Mouse (Mus musculus) forebrain, postnatal 0 days (tissue): Measurements from ENCODE around the gene Jmjd6. TPM values are rescaled to one million over a fixed set of nuclear protein-coding genes. Genes with fewer than 3 reads are reported as not detected.
A peak's percentile ranks its signal among the peaks of the same experiment; 100 is the strongest.

Experiments used
- ATAC-seq: fragments of 200-750 bp; cut with Nextera tagmentation; 2 replicates; pipeline ENCODE4 v1.8.0; 2017; ENCODE audit warnings: mild to moderate bottlenecking, moderate library complexity
- DNase-seq: peaks from one replicate; pipeline ENCODE4 v3.0.0-alpha.2; 2015
- H3K27ac ChIP-seq: fragments of 300-500 bp; sonication (generic); 2 replicates; pipeline ENCODE4 v1.5.1; 2014; ENCODE audit warnings: low read depth, mild to moderate bottlenecking, antibody characterized with exemption, low read length, moderate library complexity, mixed read lengths
- H3K27me3 ChIP-seq: fragments of 300-500 bp; sonication (generic); 2 replicates; pipeline ENCODE4 v1.6.1; 2014; ENCODE audit warnings: mild to moderate bottlenecking, low read length, mixed read lengths; ENCODE audit not compliant: insufficient read depth
- H3K36me3 ChIP-seq: fragments of 300-500 bp; sonication (generic); 2 replicates; pipeline ENCODE4 v1.6.1; 2014; ENCODE audit warnings: mild to moderate bottlenecking, moderate library complexity; ENCODE audit not compliant: insufficient read depth
- H3K4me1 ChIP-seq: fragments of 300-500 bp; sonication (generic); 2 replicates; pipeline ENCODE4 v1.6.1; 2014; ENCODE audit warnings: antibody characterized with exemption; ENCODE audit not compliant: insufficient read depth
- H3K4me2 ChIP-seq: fragments of 300-500 bp; sonication (generic); 2 replicates; pipeline ENCODE4 v1.6.1; 2014; ENCODE audit warnings: low read depth, mild to moderate bottlenecking, moderate library complexity
- H3K4me3 ChIP-seq: fragments of 300-500 bp; sonication (generic); 2 replicates; pipeline ENCODE4 v1.5.1; 2014; ENCODE audit warnings: low read depth, low read length, mixed read lengths
- H3K9ac ChIP-seq: fragments of 300-500 bp; sonication (generic); 2 replicates; pipeline ENCODE4 v1.6.1; 2014; ENCODE audit warnings: mild to moderate bottlenecking
- H3K9me3 ChIP-seq: fragments of 300-500 bp; sonication (generic); 2 replicates; pipeline ENCODE4 v1.6.1; 2016; ENCODE audit warnings: low read length
- CTCF ChIP-seq: sonication (generic); IDR thresholded peaks from 2 replicates; pipeline ENCODE4 v1.5.1; 2016; ENCODE audit warnings: antibody characterized with exemption, control low read depth, low read depth
- WGBS: fragments of 180-500 bp; shearing (Covaris S2); extraction: QIAGEN DNeasy Blood & Tissue Kit; methylation state at CpG from one replicate; pipeline ENCODE4 v1.1.7; 2014; 5-methylcytosine and 5-hydroxymethylcytosine counted together
- polyA plus RNA-seq: library from polyadenylated mRNA; unstranded; fragments of >200 nt; fragmentation: Nextera tagmentation; extraction: Ambion mirVana; gene quantifications from 2 replicates; pipeline ENCODE4 v1.2.1, GENCODE M21; 2015
- total RNA-seq: library from RNA; depleted of rRNA; stranded (reverse); fragments of >200 nt; gene quantifications from 2 replicates; pipeline ENCODE4 v1.2.3, GENCODE M21; 2014

Gene Jmjd6
- total and polyA plus RNA-seq, 2 experiments from 2014 or later: 41.4 to 48.1 TPM

DNA sequence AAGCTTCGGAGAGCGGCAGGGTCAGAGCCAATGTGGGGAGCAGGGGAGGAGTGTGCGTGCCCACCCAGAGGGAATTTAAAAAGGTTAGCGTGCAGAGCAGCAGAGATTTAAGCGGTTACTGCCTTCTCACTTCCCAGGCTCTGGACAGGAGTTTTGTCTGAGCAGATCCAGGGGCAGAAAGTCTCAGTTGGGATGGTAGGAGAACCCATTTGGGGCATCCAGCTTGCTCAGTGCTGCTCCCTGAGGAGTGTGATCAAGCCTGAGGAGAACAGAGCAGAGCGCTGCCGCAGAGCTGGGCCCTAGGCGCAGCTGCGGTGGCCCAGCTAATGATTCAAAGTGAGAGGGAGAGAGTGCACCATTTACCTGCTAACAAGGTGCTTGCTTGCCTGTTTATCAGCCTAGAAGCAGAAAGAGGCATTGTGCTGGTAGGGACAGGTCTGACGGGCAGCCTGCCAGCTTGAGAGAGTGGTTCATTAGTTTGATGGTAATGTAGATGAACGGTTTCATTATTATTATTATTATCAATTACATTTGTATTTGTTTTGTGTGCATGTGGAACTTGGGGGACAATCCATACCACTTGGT is 34.3 kb downstream of the Jmjd6 start:
- H3K9me3 ChIP-seq: no peaks in the 10 kb centered on the region
- no peak overlapping the region for H3K27ac ChIP-seq
- ATAC-seq: no peak
- no peak for DNase-seq
- TF ChIP-seq CTCF: no peak
- no peak overlapping the region for H3K9ac ChIP-seq
- no peak overlapping the region for H3K4me2 ChIP-seq
- 73% methylated on average over 11 of the region's 11 CpGs for WGBS
- no peaks in the 10 kb centered on the region for H3K36me3 ChIP-seq
- no peaks in the 10 kb centered on the region for H3K27me3 ChIP-seq
- no peak overlapping the region for H3K4me3 ChIP-seq
- 0 out of 2 replicates have a peak, but pooled peaks cover 7% of the 10 kb centered on the region for H3K4me1 ChIP-seq

DNA sequence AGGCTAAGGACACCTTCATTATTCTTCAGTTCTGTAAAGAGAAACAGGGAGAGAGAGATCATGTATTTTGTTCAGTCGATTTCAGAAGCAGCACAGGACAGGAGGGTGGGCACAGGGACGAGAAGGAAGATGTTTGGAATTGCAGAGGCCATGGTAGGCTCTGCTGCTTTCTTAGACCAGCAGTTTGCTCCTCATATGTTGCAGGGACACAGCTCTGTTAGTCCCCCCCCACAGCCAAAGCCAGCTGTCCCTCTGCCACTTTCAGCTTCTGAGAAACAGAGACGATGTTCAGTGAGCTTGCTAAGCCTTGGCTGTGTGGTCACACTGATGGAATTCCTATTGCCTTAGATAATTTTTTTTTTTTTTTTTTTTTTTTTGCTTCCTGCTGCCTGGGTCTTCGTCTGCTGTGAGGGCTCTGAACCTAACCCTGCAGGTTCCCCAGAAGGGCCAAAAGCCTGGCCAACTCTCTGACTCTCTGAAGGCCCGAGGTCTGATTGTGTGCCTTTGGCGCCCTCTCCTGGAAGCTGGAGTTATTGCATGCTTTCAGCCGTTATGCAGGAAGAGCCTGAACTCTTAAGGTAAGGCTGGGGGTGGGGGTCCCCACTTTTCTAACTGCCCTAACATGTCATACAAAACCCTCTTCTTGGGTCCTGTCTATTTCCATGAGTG is 35.2 kb downstream of the Jmjd6 start:
- no peaks in the 10 kb centered on the region for H3K9me3 ChIP-seq
- no peaks in the 10 kb centered on the region for H3K36me3 ChIP-seq
- ATAC-seq (no peak), DNase-seq (peak; percentile 90)
- H3K27ac ChIP-seq: peak overlapping the region; percentile 24; the same call in 1 of the 2 replicates
- 20% methylated on average over 7 of the region's 7 CpGs for WGBS
- no peak overlapping the region for H3K4me2 ChIP-seq
- H3K4me1 ChIP-seq: 0 out of 2 replicates have a peak, but pooled peaks cover 7% of the 10 kb centered on the region
- TF ChIP-seq CTCF: peak; percentile 92
- 0 out of 2 replicates have a peak overlapping the region, but pooled peaks have one; percentile 14 for H3K9ac ChIP-seq
- no peak overlapping the region for H3K4me3 ChIP-seq
- H3K27me3 ChIP-seq: no peaks in the 10 kb centered on the region

DNA sequence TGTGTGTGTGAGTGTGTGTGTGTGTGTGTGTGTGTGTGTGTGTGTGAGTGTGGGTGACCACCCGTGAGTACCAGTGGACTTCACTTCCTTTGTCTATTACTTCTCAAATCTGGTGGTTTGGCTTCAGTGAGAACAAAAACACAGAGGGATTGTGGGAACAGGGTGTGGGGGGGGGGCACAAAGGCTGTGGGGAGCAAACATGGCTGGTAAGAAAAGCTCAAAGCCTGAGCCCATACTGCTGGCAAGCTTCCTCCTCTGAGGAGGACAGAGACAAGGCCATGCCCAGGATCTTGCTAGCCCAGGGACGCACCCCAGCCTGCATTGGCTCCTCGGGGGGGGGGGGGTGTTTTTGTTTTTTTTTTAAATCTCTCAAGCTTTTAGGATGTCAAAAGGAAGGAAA is 35.7 kb downstream of the Jmjd6 start:
- no peak overlapping the region for H3K4me2 ChIP-seq
- WGBS: 66% methylated on average over 3 of the region's 3 CpGs
- H3K4me1 ChIP-seq: 0 out of 2 replicates have a peak, but pooled peaks cover 7% of the 10 kb centered on the region
- H3K27me3 ChIP-seq: no peaks in the 10 kb centered on the region
- H3K9me3 ChIP-seq: no peaks in the 10 kb centered on the region
- ATAC-seq (no peak), DNase-seq (no peak)
- H3K27ac ChIP-seq: peak overlapping the region; percentile 24; the same call in 1 of the 2 replicates
- no peak for TF ChIP-seq CTCF
- H3K9ac ChIP-seq: 0 out of 2 replicates have a peak overlapping the region, but pooled peaks have one; percentile 14
- H3K36me3 ChIP-seq: no peaks in the 10 kb centered on the region
- H3K4me3 ChIP-seq: no peak overlapping the region

DNA sequence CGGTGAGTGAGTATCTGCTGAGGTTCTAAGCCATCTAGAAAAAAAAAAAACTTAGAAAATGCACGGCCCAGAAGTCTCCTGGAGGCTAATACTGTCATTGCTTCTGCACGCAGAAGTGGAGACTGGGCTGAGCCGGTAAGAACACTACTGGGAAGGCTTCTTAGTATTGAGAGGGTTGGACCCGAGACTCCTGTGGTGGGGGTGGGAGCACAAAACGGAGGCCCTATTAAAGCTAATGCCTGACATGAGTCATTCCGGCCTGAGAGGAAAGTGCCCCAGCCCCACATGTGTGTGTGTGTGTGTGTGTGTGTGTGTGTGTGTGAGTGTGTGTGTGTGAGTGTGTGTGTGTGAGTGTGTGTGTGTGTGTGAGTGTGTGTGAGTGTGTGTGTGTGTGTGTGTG is 36.1 kb downstream of the Jmjd6 start:
- Histone ChIP-seq H3K27me3 (no peaks in the 10 kb centered on the region), H3K4me2 (no peak overlapping the region), H3K4me1 (0 out of 2 replicates have a peak, but pooled peaks cover 7% of the 10 kb centered on the region), H3K9ac (no peak overlapping the region), H3K36me3 (no peaks in the 10 kb centered on the region), H3K4me3 (no peak overlapping the region), H3K27ac (no peak overlapping the region), H3K9me3 (no peaks in the 10 kb centered on the region)
- no peak for DNase-seq
- 48% methylated on average over 7 of the region's 7 CpGs for WGBS
- no peak for ATAC-seq
- TF ChIP-seq CTCF: no peak

DNA sequence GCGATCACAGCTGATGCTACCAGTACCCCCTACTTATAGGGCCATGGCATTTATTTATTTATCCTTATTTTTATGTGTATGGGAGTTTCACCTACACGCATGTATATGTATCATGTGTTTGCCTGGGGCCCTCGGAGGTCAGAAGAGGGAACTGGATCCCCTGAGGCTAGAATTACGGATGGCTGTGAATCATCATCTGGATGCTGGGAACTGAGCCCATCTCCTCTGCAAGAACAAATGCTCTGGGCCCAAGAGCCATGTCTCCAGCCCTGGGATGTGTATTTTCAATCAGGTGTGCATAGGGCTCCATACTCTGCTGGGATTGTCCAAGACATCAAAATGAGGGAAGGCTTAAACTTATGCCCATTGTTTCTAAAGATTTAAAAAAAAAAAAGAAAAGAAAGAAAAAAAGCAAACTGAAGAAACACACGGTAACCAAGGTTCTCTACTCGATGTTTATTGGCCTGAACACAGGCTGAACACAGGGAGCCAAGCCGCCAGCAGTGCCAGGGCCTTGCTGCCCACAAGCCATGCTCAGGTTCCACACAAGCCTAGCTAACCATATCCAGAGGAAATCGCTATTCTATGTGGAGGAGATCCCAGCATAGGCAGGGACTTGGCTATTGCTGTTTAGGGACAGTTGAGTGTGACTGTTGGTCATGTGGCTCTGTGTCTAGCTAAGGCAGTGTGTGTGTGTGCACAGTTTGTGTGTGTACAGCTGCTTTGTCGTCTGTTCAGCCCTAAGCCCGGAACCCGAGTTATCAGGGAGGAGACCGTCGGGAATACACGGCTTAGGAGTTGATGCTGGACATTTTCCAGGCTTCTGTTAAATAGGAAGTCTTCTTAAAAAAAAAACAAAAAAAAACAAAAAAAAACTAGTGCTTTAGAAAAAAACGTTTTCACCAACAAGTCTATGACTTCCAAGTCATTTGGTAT is 36.8 kb downstream of the Jmjd6 start:
- WGBS: 62% methylated on average over 15 of the region's 15 CpGs
- Histone ChIP-seq H3K4me2 (no peak overlapping the region), H3K9me3 (no peaks in the 10 kb centered on the region), H3K27ac (no peak overlapping the region), H3K36me3 (no peaks in the 10 kb centered on the region), H3K4me3 (no peak overlapping the region), H3K4me1 (0 out of 2 replicates have a peak, but pooled peaks cover 7% of the 10 kb centered on the region), H3K27me3 (no peaks in the 10 kb centered on the region), H3K9ac (no peak overlapping the region)
- DNase-seq (no peak), ATAC-seq (no peak)
- TF ChIP-seq CTCF: no peak

DNA sequence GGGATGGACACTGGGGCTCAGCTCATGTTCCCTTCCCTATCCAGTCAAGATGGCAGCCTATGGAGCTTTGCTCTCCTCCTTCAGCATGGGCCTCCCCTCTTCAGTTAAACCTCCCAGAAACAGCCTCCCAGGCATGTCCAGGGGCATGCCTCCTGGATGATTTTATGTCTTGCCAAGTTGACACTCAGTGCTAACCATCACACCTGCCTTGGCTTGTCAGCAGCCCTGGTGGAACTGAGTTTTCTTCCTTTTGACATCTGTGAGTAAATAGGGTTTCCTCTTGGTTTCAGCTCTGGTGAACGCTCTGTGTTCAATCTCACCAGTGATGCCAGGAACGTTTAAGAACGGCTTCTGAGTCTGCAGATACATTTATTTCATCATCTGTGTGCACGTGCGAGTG is 40.5 kb downstream of the Jmjd6 start:
- H3K4me1 ChIP-seq: no peaks in the 10 kb centered on the region
- H3K27ac ChIP-seq: no peak overlapping the region
- 86% methylated on average over 5 of the region's 5 CpGs for WGBS
- H3K27me3 ChIP-seq: no peaks in the 10 kb centered on the region
- H3K4me2 ChIP-seq: no peak overlapping the region
- H3K4me3 ChIP-seq: no peak overlapping the region
- ATAC-seq: no peak
- DNase-seq: no peak
- no peaks in the 10 kb centered on the region for H3K9me3 ChIP-seq
- H3K36me3 ChIP-seq: no peaks in the 10 kb centered on the region
- H3K9ac ChIP-seq: no peak overlapping the region
- no peak for TF ChIP-seq CTCF
